12 mouse cellular contexts compared by ENCODE assay signal in the genomic region with DNA sequence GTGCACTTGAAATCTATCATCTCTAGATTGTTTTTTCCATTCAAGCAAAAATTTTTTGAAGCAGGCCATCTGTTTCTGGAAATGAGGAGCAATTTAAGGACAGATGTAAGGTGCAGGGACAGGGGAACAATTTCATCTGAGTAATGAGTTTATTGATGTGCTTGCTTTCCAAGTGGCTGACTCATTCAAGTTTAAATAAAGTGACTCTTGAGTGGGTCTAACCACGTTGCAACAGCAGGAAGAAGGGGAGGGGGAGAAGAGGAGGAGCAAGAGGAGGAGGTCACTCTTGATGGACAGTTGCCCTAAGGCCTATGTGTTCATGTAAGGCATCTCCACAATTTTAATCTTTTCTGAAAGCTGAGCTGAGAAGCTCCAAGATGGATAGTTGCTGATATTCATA.
DNase-seq lines count a peak whose midpoint lies in the region; ATAC-seq lines count a peak whose summit lies in the region.
"Had no signal": no experiment of that assay in that cellular context is flagged by ENCODE, and none has a peak within 500 bp of the region (broad histone marks: within the 10 kb centered on the region; RNA-seq: fewer than 3 reads in every experiment).

No protein-coding gene starts in this region.

- peaks cover 75% of the 10 kb centered on the region for H3K4me1 ChIP-seq in kidney, embryonic 15.5 days
- H3K4me1 ChIP-seq in forebrain, embryonic 11.5 days (replicated peaks; ENCODE audit: control insufficient read depth, insufficient read depth, low read length) = peaks cover 49% of the 10 kb centered on the region

- no peaks in the 10 kb centered on the region for H3K36me3 ChIP-seq in kidney, embryonic 15.5 days
- no peaks in the 10 kb centered on the region for H3K36me3 ChIP-seq in forebrain, embryonic 11.5 days (ENCODE audit: control insufficient read depth, insufficient read depth, low read length)

- DNase-seq in kidney, postnatal 4 days = no peak
- DNase-seq in MN1 (ENCODE audit: low spot score) = peak; percentile 74
- DNase-seq in forebrain, embryonic 11.5 days (ENCODE audit: low spot score) = no peak
- DNase-seq in lung, postnatal 25 days (ENCODE audit: low spot score) = peak; percentile 68
- no peak for DNase-seq in adrenal gland, postnatal 25 days
- no peak for DNase-seq in T-cell, adult 2 months (ENCODE audit: low spot score)
- DNase-seq in kidney, adult 9 months = no peak
- DNase-seq: adrenal gland, postnatal 10 days; cerebellum, adult 9-11 months had no signal

- H3K4me3 ChIP-seq in kidney, embryonic 15.5 days (replicated peaks) = no peak overlapping the region
- no peak overlapping the region for H3K4me3 ChIP-seq in forebrain, embryonic 11.5 days (ENCODE audit: low read depth, low read length)
- H3K4me3 ChIP-seq: erythroblast, embryonic 14.5 days had no signal

- 0% methylated on average over 1 of the region's 1 CpGs for WGBS in kidney, embryonic 15.5 days
- WGBS in forebrain, embryonic 11.5 days = 0% methylated on average over 1 of the region's 1 CpGs

- no peaks in the 10 kb centered on the region for H3K27me3 ChIP-seq in kidney, embryonic 15.5 days
- no peaks in the 10 kb centered on the region for H3K27me3 ChIP-seq in forebrain, embryonic 11.5 days (ENCODE audit: control insufficient read depth, insufficient read depth, low read length)

- H3K27ac ChIP-seq in kidney, embryonic 15.5 days = peak overlapping the region; percentile 87; the same call in 1 of the 2 replicates
- peak overlapping the region; percentile 92; the same call in 1 of the 2 replicates for H3K27ac ChIP-seq in forebrain, embryonic 11.5 days (ENCODE audit: low read depth, low read length)

- H3K9me3 ChIP-seq in kidney, embryonic 15.5 days (replicated peaks) = no peaks in the 10 kb centered on the region
- no peaks in the 10 kb centered on the region for H3K9me3 ChIP-seq in forebrain, embryonic 11.5 days (ENCODE audit: control insufficient read depth, low read length)
- H3K9me3 ChIP-seq: megakaryocyte, embryonic 14.5 days had no signal

- H3K9ac ChIP-seq in kidney, embryonic 15.5 days = no peak overlapping the region
- H3K9ac ChIP-seq in forebrain, embryonic 11.5 days (ENCODE audit: low read length) = no peak overlapping the region

- H3K4me2 ChIP-seq in kidney, embryonic 15.5 days = no peak overlapping the region
- no peak overlapping the region for H3K4me2 ChIP-seq in forebrain, embryonic 11.5 days (ENCODE audit: low read depth, low read length, severe bottlenecking)

- ATAC-seq in kidney, embryonic 15.5 days (replicated peaks; ENCODE audit: low FRiP score) = no peak
- no peak for ATAC-seq in forebrain, embryonic 11.5 days (replicated peaks; ENCODE audit: low FRiP score)

Comparison
In these comparisons a context has a peak if more than half of its experiments do, and no peak if none do; other contexts are left out.
1. DNase-seq: peak in MN1 (single experiment) and lung, postnatal 25 days (single experiment); none in kidney, postnatal 4 days (0 of 2), forebrain, embryonic 11.5 days (single experiment), adrenal gland, postnatal 25 days (single experiment), T-cell, adult 2 months (single experiment) and kidney, adult 9 months (single experiment).